In genomic region chr12:16844623-16845592, GRCm38 (mm10) we compare ENCODE assay signal across 11 mouse cellular contexts. TPM values are rescaled to one million over a fixed set of nuclear protein-coding genes. Genes with fewer than 3 reads are reported as not detected.
DNase-seq lines count a peak whose midpoint lies in the region; ATAC-seq and TF ChIP-seq lines count a peak whose summit lies in the region.
"Had no signal": no experiment of that assay in that cellular context is flagged by ENCODE, and none has a peak within 500 bp of the region (broad histone marks: within the 10 kb centered on the region; RNA-seq: fewer than 3 reads in every experiment).

No protein-coding gene starts in this region.

- no peak for ATAC-seq in midbrain, postnatal 0 days (ENCODE audit: low FRiP score)
- ATAC-seq in midbrain, embryonic 11.5 days (ENCODE audit: low FRiP score) = no peak
- ATAC-seq in stomach, embryonic 16.5 days (ENCODE audit: insufficient read depth, low FRiP score) = peak; percentile 22; the same call in 1 of the 2 replicates
- ATAC-seq in granulocyte monocyte progenitor cell, adult 5-6 weeks (replicated peaks; ENCODE audit: poor library complexity, severe bottlenecking) = no peak
- ATAC-seq: activated CD4-positive, CD25-positive, alpha-beta regulatory T cell, adult 4 months had no signal

- WGBS in midbrain, postnatal 0 days = 55% methylated on average over 14 of the region's 14 CpGs
- WGBS in midbrain, embryonic 11.5 days = 78% methylated on average over 14 of the region's 14 CpGs
- WGBS in stomach, embryonic 16.5 days = 46% methylated on average over 14 of the region's 14 CpGs

- no peak overlapping the region for H3K4me3 ChIP-seq in midbrain, postnatal 0 days (ENCODE audit: low read depth, low read length)
- no peak overlapping the region for H3K4me3 ChIP-seq in midbrain, embryonic 11.5 days (ENCODE audit: low read depth, low read length)
- no peak overlapping the region for H3K4me3 ChIP-seq in stomach, embryonic 16.5 days (replicated peaks; ENCODE audit: low read length)
- H3K4me3 ChIP-seq: erythroblast, embryonic 14.5 days; midbrain, embryonic 12.5 days had no signal

- peak; percentile 56 to 61 for DNase-seq in cerebellum, postnatal 14 days
- DNase-seq in cerebellum, adult 11-12 months = no peak
- no peak for DNase-seq in midbrain, postnatal 0 days (ENCODE audit: low spot score)
- DNase-seq in midbrain, embryonic 11.5 days (ENCODE audit: low spot score, missing footprints) = no peak
- DNase-seq in left cerebral cortex, postnatal 36 days (ENCODE audit: low spot score in 2 of 2) = peak; percentile 47 to 69
- DNase-seq in neural tube, embryonic 10.5 days (ENCODE audit: extremely low spot score, low spot score) = no peak

- no peaks in the 10 kb centered on the region for H3K4me1 ChIP-seq in midbrain, postnatal 0 days (ENCODE audit: insufficient read depth, low read length)
- H3K4me1 ChIP-seq in midbrain, embryonic 11.5 days (ENCODE audit: control insufficient read depth, insufficient read depth, low read length) = no peaks in the 10 kb centered on the region
- peaks cover 7% of the 10 kb centered on the region for H3K4me1 ChIP-seq in stomach, embryonic 16.5 days (ENCODE audit: control insufficient read depth, insufficient read depth, low read length)
- H3K4me1 ChIP-seq: midbrain, embryonic 12.5 days had no signal

- 0 out of 2 replicates have a peak overlapping the region, but pooled peaks have one; percentile 6 for H3K27ac ChIP-seq in midbrain, postnatal 0 days (ENCODE audit: low read depth, low read length)
- H3K27ac ChIP-seq in midbrain, embryonic 11.5 days (ENCODE audit: low read depth, low read length) = no peak overlapping the region
- H3K27ac ChIP-seq in stomach, embryonic 16.5 days (ENCODE audit: low read length) = peak overlapping the region; percentile 62
- H3K27ac ChIP-seq: midbrain, embryonic 12.5 days had no signal

- H3K9ac ChIP-seq in midbrain, postnatal 0 days (replicated peaks; ENCODE audit: low read length, poor library complexity, severe bottlenecking) = no peak overlapping the region
- no peak overlapping the region for H3K9ac ChIP-seq in midbrain, embryonic 11.5 days (ENCODE audit: low read length)
- H3K9ac ChIP-seq in stomach, embryonic 16.5 days (ENCODE audit: low read length) = no peak overlapping the region
- H3K9ac ChIP-seq: midbrain, embryonic 12.5 days had no signal

- H3K9me3 ChIP-seq in midbrain, postnatal 0 days (ENCODE audit: low read length) = no peaks in the 10 kb centered on the region
- no peaks in the 10 kb centered on the region for H3K9me3 ChIP-seq in midbrain, embryonic 11.5 days (ENCODE audit: control insufficient read depth, low read length)
- no peaks in the 10 kb centered on the region for H3K9me3 ChIP-seq in stomach, embryonic 16.5 days (replicated peaks; ENCODE audit: control insufficient read depth, low read length)
- H3K9me3 ChIP-seq: midbrain, embryonic 12.5 days had no signal

- intact Hi-C loops in left cerebral cortex, postnatal 36 days (cut with DNase I) = no loop called here

- H3K27me3 ChIP-seq in midbrain, postnatal 0 days (ENCODE audit: insufficient read depth, low read length) = no peaks in the 10 kb centered on the region
- no peaks in the 10 kb centered on the region for H3K27me3 ChIP-seq in midbrain, embryonic 11.5 days (ENCODE audit: control insufficient read depth, insufficient read depth, low read length)
- no peaks in the 10 kb centered on the region for H3K27me3 ChIP-seq in stomach, embryonic 16.5 days (ENCODE audit: control insufficient read depth, insufficient read depth, low read length)
- H3K27me3 ChIP-seq: midbrain, embryonic 12.5 days had no signal

- TF ChIP-seq CTCF in midbrain, postnatal 0 days (IDR thresholded peaks at IDR 0.05) = no peak

- H3K4me2 ChIP-seq in midbrain, postnatal 0 days (ENCODE audit: low read depth, low read length, poor library complexity, severe bottlenecking) = no peak overlapping the region
- no peak overlapping the region for H3K4me2 ChIP-seq in midbrain, embryonic 11.5 days
- no peak overlapping the region for H3K4me2 ChIP-seq in stomach, embryonic 16.5 days (ENCODE audit: low read depth, low read length)
- H3K4me2 ChIP-seq: midbrain, embryonic 12.5 days had no signal

- no peaks in the 10 kb centered on the region for H3K36me3 ChIP-seq in midbrain, postnatal 0 days (ENCODE audit: insufficient read depth, low read length)
- H3K36me3 ChIP-seq in midbrain, embryonic 11.5 days (ENCODE audit: control insufficient read depth, insufficient read depth, low read length) = no peaks in the 10 kb centered on the region
- H3K36me3 ChIP-seq in stomach, embryonic 16.5 days (ENCODE audit: control insufficient read depth, insufficient read depth, low read length) = no peaks in the 10 kb centered on the region
- H3K36me3 ChIP-seq: midbrain, embryonic 12.5 days had no signal

RNA-seq across cellular contexts. Expression of gene E2f6, which starts 34.1 kb away (rescaled TPM):
- total RNA-seq in midbrain, postnatal 0 days (2014; rRNA removed) = 15.8 and 23.1 TPM in 2 replicates
- polyA plus RNA-seq in midbrain, postnatal 0 days (2015; fragmentation: Nextera tagmentation; extraction: Ambion mirVana) = 17.1 and 19.3 TPM in 2 replicates
- 83.8 and 85.1 TPM in 2 replicates for polyA plus RNA-seq in midbrain, embryonic 11.5 days (2014; fragmentation: Nextera tagmentation; extraction: Ambion mirVana)
- 10 to 100 TPM; 32.4 to 37.5 TPM for total RNA-seq in left cerebral cortex, postnatal 36 days (2021)
- 26.5 and 27.9 TPM in 2 replicates for polyA plus RNA-seq in stomach, embryonic 16.5 days (2015; fragmentation: Nextera tagmentation; extraction: Ambion mirVana)
- 41.0 and 41.9 TPM in 2 replicates for total RNA-seq in granulocyte monocyte progenitor cell, adult 5-6 weeks (2014; fragmentation: Nextera tagmentation)
- 38.8 and 43.9 TPM in 2 replicates for total RNA-seq in granulocyte monocyte progenitor cell, adult 5-6 weeks (2017)

RNA-seq across cellular contexts. Expression of gene Greb1, which starts 44.2 kb away (rescaled TPM):
- 1.3 and 3.7 TPM in 2 replicates for total RNA-seq in midbrain, postnatal 0 days (2014; rRNA removed)
- 0.39 and 0.43 TPM in 2 replicates for polyA plus RNA-seq in midbrain, postnatal 0 days (2015; fragmentation: Nextera tagmentation; extraction: Ambion mirVana)
- 11.3 and 15.4 TPM in 2 replicates for polyA plus RNA-seq in midbrain, embryonic 11.5 days (2014; fragmentation: Nextera tagmentation; extraction: Ambion mirVana)
- total RNA-seq in left cerebral cortex, postnatal 36 days (2021) = 1 to 10 TPM; 1.5 to 1.9 TPM
- polyA plus RNA-seq in stomach, embryonic 16.5 days (2015; fragmentation: Nextera tagmentation; extraction: Ambion mirVana) = 0.80 and 1.0 TPM in 2 replicates
- total RNA-seq in granulocyte monocyte progenitor cell, adult 5-6 weeks (2014; fragmentation: Nextera tagmentation) = 0.49 TPM in 1 of 2 replicates, not detected in the other
- total RNA-seq in granulocyte monocyte progenitor cell, adult 5-6 weeks (2017) = 0.13 and 0.26 TPM in 2 replicates
- polyA plus RNA-seq: erythroblast, embryonic 14.5 days had no signal

RNA-seq across cellular contexts. Expression of gene Rock2, which starts 49.8 kb away (rescaled TPM):
- total RNA-seq in midbrain, postnatal 0 days (2014; rRNA removed) = 27.3 and 40.5 TPM in 2 replicates
- 9.0 and 12.7 TPM in 2 replicates for polyA plus RNA-seq in midbrain, postnatal 0 days (2015; fragmentation: Nextera tagmentation; extraction: Ambion mirVana)
- polyA plus RNA-seq in midbrain, embryonic 11.5 days (2014; fragmentation: Nextera tagmentation; extraction: Ambion mirVana) = 14.4 and 14.9 TPM in 2 replicates
- total RNA-seq in left cerebral cortex, postnatal 36 days (2021) = 100 to 1,000 TPM; 122 to 152 TPM
- polyA plus RNA-seq in stomach, embryonic 16.5 days (2015; fragmentation: Nextera tagmentation; extraction: Ambion mirVana) = 14.3 and 16.5 TPM in 2 replicates
- total RNA-seq in granulocyte monocyte progenitor cell, adult 5-6 weeks (2014; fragmentation: Nextera tagmentation) = 43.1 and 49.4 TPM in 2 replicates
- total RNA-seq in granulocyte monocyte progenitor cell, adult 5-6 weeks (2017) = 65.1 and 65.9 TPM in 2 replicates

Comparison
In these comparisons a context has a peak if more than half of its experiments do, and no peak if none do; other contexts are left out.
1. DNase-seq: peak in cerebellum, postnatal 14 days (2 of 2) and left cerebral cortex, postnatal 36 days (2 of 2); none in cerebellum, adult 11-12 months (single experiment), midbrain, postnatal 0 days (single experiment), midbrain, embryonic 11.5 days (single experiment) and neural tube, embryonic 10.5 days (single experiment).